Comparison of ENCODE assay signal across 20 mouse cellular contexts in the genomic region with DNA sequence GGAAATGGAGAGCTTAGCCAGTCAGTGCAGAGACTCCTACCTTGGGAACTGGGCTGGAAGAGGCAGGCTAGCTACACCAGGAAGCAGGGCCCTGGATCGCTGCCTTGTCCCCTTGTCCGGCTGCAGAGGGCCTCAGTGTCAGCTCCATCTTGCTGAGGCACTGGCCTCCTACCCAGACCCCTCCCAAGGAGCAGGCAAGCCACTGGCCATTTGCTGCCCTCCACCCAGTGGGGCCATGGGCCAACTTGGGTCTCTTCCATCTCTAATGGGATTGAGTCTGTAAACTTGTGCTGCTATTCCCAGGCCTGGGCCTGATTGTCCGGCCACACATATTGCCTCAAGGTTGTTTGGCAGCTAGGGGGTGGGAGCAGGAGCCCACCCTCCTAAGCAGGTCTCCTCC. TPM values are rescaled to one million over a fixed set of nuclear protein-coding genes. Genes with fewer than 3 reads are reported as not detected.
DNase-seq lines count a peak whose midpoint lies in the region.
"Had no signal": no experiment of that assay in that cellular context is flagged by ENCODE, and none has a peak within 500 bp of the region (broad histone marks: within the 10 kb centered on the region; RNA-seq: fewer than 3 reads in every experiment).

No protein-coding gene starts in this region.

- H3K4me1 ChIP-seq in embryonic facial prominence, embryonic 10.5 days, result peaks cover 16% of the 10 kb centered on the region
- H3K4me1 ChIP-seq in forebrain, embryonic 10.5 days, result peaks cover 32% of the 10 kb centered on the region
- H3K4me1 ChIP-seq: hindbrain, embryonic 13.5 days; neural tube, embryonic 15.5 days had no signal

- H3K27me3 ChIP-seq in embryonic facial prominence, embryonic 10.5 days (replicated peaks; ENCODE audit: low read depth, poor library complexity, severe bottlenecking), result peaks cover 99% of the 10 kb centered on the region
- H3K27me3 ChIP-seq in forebrain, embryonic 10.5 days (ENCODE audit: poor library complexity, severe bottlenecking), result peaks cover 100% of the 10 kb centered on the region

- no peaks in the 10 kb centered on the region for H3K36me3 ChIP-seq in embryonic facial prominence, embryonic 10.5 days (replicated peaks)
- no peaks in the 10 kb centered on the region for H3K36me3 ChIP-seq in forebrain, embryonic 10.5 days (replicated peaks)
- H3K36me3 ChIP-seq: heart, embryonic 13.5 days; hindbrain, embryonic 13.5 days; neural tube, embryonic 15.5 days had no signal

- H3K9me3 ChIP-seq in embryonic facial prominence, embryonic 10.5 days, result no peaks in the 10 kb centered on the region
- H3K9me3 ChIP-seq in forebrain, embryonic 10.5 days, result no peaks in the 10 kb centered on the region
- H3K9me3 ChIP-seq: heart, embryonic 13.5 days; hindbrain, embryonic 13.5 days; neural tube, embryonic 15.5 days had no signal

- H3K27ac ChIP-seq in embryonic facial prominence, embryonic 10.5 days (replicated peaks), result peak overlapping the region; percentile 48
- H3K27ac ChIP-seq in forebrain, embryonic 10.5 days, result no peak overlapping the region
- H3K27ac ChIP-seq: heart, adult 2 months; heart, embryonic 13.5 days; hindbrain, embryonic 13.5 days; left cerebral cortex, adult 2 months; neural tube, embryonic 15.5 days had no signal

- no peak overlapping the region for H3K4me3 ChIP-seq in embryonic facial prominence, embryonic 10.5 days
- no peak overlapping the region for H3K4me3 ChIP-seq in forebrain, embryonic 10.5 days
- H3K4me3 ChIP-seq: heart, adult 2 months; heart, embryonic 13.5 days; hindbrain, embryonic 13.5 days; left cerebral cortex, adult 2 months; neural tube, embryonic 15.5 days had no signal

- WGBS in embryonic facial prominence, embryonic 10.5 days, result 90% methylated on average over 3 of the region's 3 CpGs
- 79% methylated on average over 3 of the region's 3 CpGs for WGBS in forebrain, embryonic 10.5 days

- DNase-seq in gastrocnemius, postnatal 25 days, result peak; percentile 30
- no peak for DNase-seq in gastrocnemius, adult 8-10 months (ENCODE audit: low spot score in 2 of 2)
- DNase-seq in lung, postnatal 10 days, result peak; percentile 23
- no peak for DNase-seq in lung, postnatal 14 days
- DNase-seq in adipocyte (ENCODE audit: low spot score), result peak; percentile 28
- DNase-seq in embryonic facial prominence, embryonic 10.5 days (ENCODE audit: low spot score), result no peak
- no peak for DNase-seq in forebrain, embryonic 10.5 days (ENCODE audit: extremely low spot score, low spot score)
- DNase-seq: adrenal gland, postnatal 10 days; cerebellum, adult 2 months; forebrain, postnatal 0 days; heart, adult 2 months; heart, postnatal 14 days; kidney, adult 8-10 months; kidney, postnatal 10 days; right cerebral cortex, adult 18-20 months; thymus, postnatal 14 days had no signal

RNA-seq across cellular contexts. Expression of gene Pja1, which starts 52.3 kb away (rescaled TPM):
- 10 to 100 TPM; 12.9 to 14.8 TPM for total RNA-seq in gastrocnemius, postnatal 25 days (2021)
- 10 to 100 TPM; 10.5 to 14.9 (median 13.6) TPM for total RNA-seq in gastrocnemius, adult 8-10 months (2022)
- 181 and 185 TPM in 2 replicates for polyA plus RNA-seq in embryonic facial prominence, embryonic 10.5 days (2016; fragmentation: Nextera tagmentation; extraction: Ambion mirVana)
- polyA plus RNA-seq in forebrain, embryonic 10.5 days (2016; fragmentation: Nextera tagmentation; extraction: Ambion mirVana), result 209 and 217 TPM in 2 replicates

Comparison
In these comparisons a context has a peak if more than half of its experiments do, and no peak if none do; other contexts are left out.
1. DNase-seq: peak in gastrocnemius, postnatal 25 days (single experiment), lung, postnatal 10 days (single experiment) and adipocyte (single experiment); none in gastrocnemius, adult 8-10 months (0 of 2), lung, postnatal 14 days (single experiment), embryonic facial prominence, embryonic 10.5 days (single experiment) and forebrain, embryonic 10.5 days (single experiment).